Mouse (Mus musculus): ENCODE data around the gene Ces1a. TPM values are rescaled to one million over a fixed set of nuclear protein-coding genes. Genes with fewer than 3 reads are reported as not detected.

Gene Ces1a
- not detected in 2 replicates for polyA plus RNA-seq (2014; fragmentation: Nextera tagmentation; extraction: Ambion mirVana)

GRCm38 (mm10) chr8:93048092-93048491, at the start of gene Ces1a:
Gene Ces1a (minus strand): TSS chr8:93048192.
- 74% methylated on average over 3 of the region's 3 CpGs for WGBS
- no peak within 1 kb of the TSS for H3K27ac ChIP-seq (ENCODE audit: low read depth, low read length)
- no peak for DNase-seq (ENCODE audit: low spot score)
- H3K27me3 ChIP-seq (ENCODE audit: control insufficient read depth, insufficient read depth, low read length): no peaks in the 10 kb centered on the region
- no peaks in the 10 kb centered on the region for H3K36me3 ChIP-seq (ENCODE audit: control insufficient read depth, insufficient read depth, low read length)
- H3K9me3 ChIP-seq (ENCODE audit: control insufficient read depth, low read length): no peaks in the 10 kb centered on the region
- H3K9ac ChIP-seq (ENCODE audit: low read depth, low read length): no peak within 1 kb of the TSS
- H3K4me3 ChIP-seq (ENCODE audit: low read depth, low read length): no peak within 1 kb of the TSS
- ATAC-seq (ENCODE audit: low FRiP score): no peak
- H3K4me1 ChIP-seq (replicated peaks; ENCODE audit: control insufficient read depth, insufficient read depth, low read length): no peaks in the 10 kb centered on the region
- H3K4me2 ChIP-seq (replicated peaks; ENCODE audit: low read depth, low read length): no peak within 1 kb of the TSS

DNA sequence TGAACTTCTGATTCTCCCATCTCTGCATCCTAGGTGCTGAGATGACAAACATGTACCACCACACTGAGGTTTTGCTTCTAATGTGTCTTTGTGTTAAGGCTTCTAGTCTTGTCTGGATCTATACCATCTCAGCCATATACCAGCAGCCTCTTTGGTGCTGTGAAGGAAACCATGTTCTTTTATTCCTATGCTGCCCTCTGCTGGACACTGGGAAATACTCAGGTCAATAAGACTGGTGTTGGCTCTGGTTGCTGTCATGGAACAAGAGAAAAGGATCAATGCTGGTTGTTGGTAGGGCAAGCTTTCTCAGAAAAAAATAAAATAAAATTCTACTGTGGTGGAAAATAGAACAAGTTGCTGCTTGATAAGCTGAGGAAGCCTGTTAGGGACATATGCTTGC, 47.4 kb upstream of the Ces1a start:
- H3K27ac ChIP-seq (ENCODE audit: low read depth, low read length): no peak overlapping the region
- H3K36me3 ChIP-seq (ENCODE audit: control insufficient read depth, insufficient read depth, low read length): no peaks in the 10 kb centered on the region
- no peak overlapping the region for H3K4me3 ChIP-seq (ENCODE audit: low read depth, low read length)
- no peak overlapping the region for H3K4me2 ChIP-seq (replicated peaks; ENCODE audit: low read depth, low read length)
- no peaks in the 10 kb centered on the region for H3K4me1 ChIP-seq (replicated peaks; ENCODE audit: control insufficient read depth, insufficient read depth, low read length)
- DNase-seq (ENCODE audit: low spot score): peak; percentile 76
- ATAC-seq (ENCODE audit: low FRiP score): no peak
- no peaks in the 10 kb centered on the region for H3K27me3 ChIP-seq (ENCODE audit: control insufficient read depth, insufficient read depth, low read length)
- H3K9me3 ChIP-seq (ENCODE audit: control insufficient read depth, low read length): no peaks in the 10 kb centered on the region
- no peak overlapping the region for H3K9ac ChIP-seq (ENCODE audit: low read depth, low read length)

DNA sequence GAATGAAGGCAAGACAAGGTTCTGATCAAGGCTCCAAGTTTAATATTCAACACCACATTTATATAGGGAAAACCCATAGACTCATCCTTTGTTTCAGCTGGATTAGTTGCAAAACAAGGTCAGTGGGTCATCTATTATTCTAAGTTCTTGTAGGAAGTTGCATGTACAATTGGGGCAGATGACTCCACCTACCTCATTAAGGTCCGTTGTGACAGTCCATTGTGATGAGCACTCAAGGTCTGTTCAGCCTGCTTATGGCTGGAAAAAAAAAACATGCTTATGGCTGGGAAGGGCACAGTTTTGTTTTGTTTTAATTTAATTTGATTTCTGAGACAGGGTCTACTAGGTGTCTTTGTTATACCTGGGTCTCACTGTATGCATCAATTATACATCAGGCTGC, 43.3 kb upstream of the Ces1a start:
- H3K9ac ChIP-seq (ENCODE audit: low read depth, low read length): no peak overlapping the region
- H3K9me3 ChIP-seq (ENCODE audit: control insufficient read depth, low read length): no peaks in the 10 kb centered on the region
- no peaks in the 10 kb centered on the region for H3K27me3 ChIP-seq (ENCODE audit: control insufficient read depth, insufficient read depth, low read length)
- WGBS: 76% methylated on average over 1 of the region's 1 CpGs
- no peak for ATAC-seq (ENCODE audit: low FRiP score)
- H3K4me2 ChIP-seq (replicated peaks; ENCODE audit: low read depth, low read length): no peak overlapping the region
- no peak overlapping the region for H3K27ac ChIP-seq (ENCODE audit: low read depth, low read length)
- no peaks in the 10 kb centered on the region for H3K4me1 ChIP-seq (replicated peaks; ENCODE audit: control insufficient read depth, insufficient read depth, low read length)
- no peak overlapping the region for H3K4me3 ChIP-seq (ENCODE audit: low read depth, low read length)
- no peaks in the 10 kb centered on the region for H3K36me3 ChIP-seq (ENCODE audit: control insufficient read depth, insufficient read depth, low read length)
- no peak for DNase-seq (ENCODE audit: low spot score)

DNA sequence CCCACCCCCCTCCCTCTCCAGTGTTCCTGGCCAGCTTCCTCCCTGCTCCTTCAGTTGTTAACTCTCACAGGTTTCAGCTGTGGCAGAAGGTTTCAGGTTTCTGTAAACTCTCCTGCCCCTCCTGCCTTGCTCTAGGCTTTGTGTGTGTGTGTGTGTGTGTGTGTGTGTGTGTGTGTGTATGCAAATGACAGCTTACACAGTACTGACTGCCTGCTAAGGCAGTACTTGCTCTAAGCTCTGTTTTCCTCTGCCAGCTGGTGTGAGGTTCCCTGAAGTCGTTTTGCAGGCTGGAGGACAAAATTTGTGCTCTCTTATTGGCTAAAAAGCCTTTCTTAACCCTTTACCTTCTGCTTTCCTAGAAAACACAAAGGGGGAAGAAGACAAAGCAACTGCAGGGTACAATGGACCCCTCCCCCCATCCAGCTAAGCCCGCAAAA, 40.7 kb upstream of the Ces1a start:
- ATAC-seq (ENCODE audit: low FRiP score): no peak
- H3K36me3 ChIP-seq (ENCODE audit: control insufficient read depth, insufficient read depth, low read length): no peaks in the 10 kb centered on the region
- H3K27ac ChIP-seq (ENCODE audit: low read depth, low read length): no peak overlapping the region
- H3K4me3 ChIP-seq (ENCODE audit: low read depth, low read length): no peak overlapping the region
- 2% methylated on average over 2 of the region's 2 CpGs for WGBS
- peak; percentile 37 for DNase-seq (ENCODE audit: low spot score)
- no peak overlapping the region for H3K9ac ChIP-seq (ENCODE audit: low read depth, low read length)
- no peaks in the 10 kb centered on the region for H3K27me3 ChIP-seq (ENCODE audit: control insufficient read depth, insufficient read depth, low read length)
- H3K9me3 ChIP-seq (ENCODE audit: control insufficient read depth, low read length): no peaks in the 10 kb centered on the region
- no peak overlapping the region for H3K4me2 ChIP-seq (replicated peaks; ENCODE audit: low read depth, low read length)
- no peaks in the 10 kb centered on the region for H3K4me1 ChIP-seq (replicated peaks; ENCODE audit: control insufficient read depth, insufficient read depth, low read length)

GRCm38 (mm10) chr8:93088193-93088592, 40.2 kb upstream of the Ces1a start:
- H3K9ac ChIP-seq (ENCODE audit: low read depth, low read length): no peak overlapping the region
- H3K27ac ChIP-seq (ENCODE audit: low read depth, low read length): no peak overlapping the region
- no peaks in the 10 kb centered on the region for H3K27me3 ChIP-seq (ENCODE audit: control insufficient read depth, insufficient read depth, low read length)
- ATAC-seq (ENCODE audit: low FRiP score) (no peak), DNase-seq (ENCODE audit: low spot score) (peak; percentile 11)
- 38% methylated on average over 7 of the region's 7 CpGs for WGBS
- H3K4me2 ChIP-seq (replicated peaks; ENCODE audit: low read depth, low read length): no peak overlapping the region; the same call in 1 of the 2 replicates
- H3K4me3 ChIP-seq (ENCODE audit: low read depth, low read length): no peak overlapping the region
- no peaks in the 10 kb centered on the region for H3K4me1 ChIP-seq (replicated peaks; ENCODE audit: control insufficient read depth, insufficient read depth, low read length)
- no peaks in the 10 kb centered on the region for H3K9me3 ChIP-seq (ENCODE audit: control insufficient read depth, low read length)
- H3K36me3 ChIP-seq (ENCODE audit: control insufficient read depth, insufficient read depth, low read length): no peaks in the 10 kb centered on the region

- Histone ChIP-seq H3K36me3 (ENCODE audit: control insufficient read depth, insufficient read depth, low read length) (no peaks in the 10 kb centered on the region), H3K27ac (ENCODE audit: low read depth, low read length) (no peak within 1 kb of the TSS), H3K27me3 (ENCODE audit: control insufficient read depth, insufficient read depth, low read length) (no peaks in the 10 kb centered on the region), H3K9me3 (ENCODE audit: control insufficient read depth, low read length) (no peaks in the 10 kb centered on the region), H3K9ac (ENCODE audit: low read depth, low read length) (no peak within 1 kb of the TSS), H3K4me2 (replicated peaks; ENCODE audit: low read depth, low read length) (no peak within 1 kb of the TSS), H3K4me3 (ENCODE audit: low read depth, low read length) (no peak within 1 kb of the TSS), H3K4me1 (replicated peaks; ENCODE audit: control insufficient read depth, insufficient read depth, low read length) (no peaks in the 10 kb centered on the region)
- ATAC-seq (ENCODE audit: low FRiP score) (no peak), DNase-seq (ENCODE audit: low spot score) (no peak)
- WGBS: 83% methylated on average over 2 of the region's 2 CpGs
These were observed 31.9 kb upstream of the Ces1a start, which contains the start of gene Ces1b for GRCm38 (mm10) chr8:93079887-93080286. Gene Ces1b (minus strand): TSS chr8:93080017.

DNA sequence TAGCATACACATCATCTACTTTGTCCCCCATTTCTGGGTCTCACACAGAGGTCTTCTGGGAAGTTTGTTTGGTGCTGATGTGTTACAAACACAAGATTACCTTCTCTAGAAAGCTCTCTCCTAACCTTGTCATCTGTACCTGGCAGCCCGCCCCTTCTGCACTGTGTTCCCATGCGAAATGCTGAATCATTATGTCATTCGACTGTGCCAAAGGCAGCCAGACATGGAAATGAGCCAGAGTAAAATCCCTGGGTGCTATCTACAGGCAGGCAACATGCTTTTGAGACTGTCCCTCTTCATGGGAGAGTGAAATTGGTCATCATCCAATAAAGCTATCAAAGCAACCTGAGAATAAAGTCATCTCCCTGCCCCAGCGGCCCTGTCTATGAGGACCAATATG, 27.3 kb upstream of the Ces1a start:
- ATAC-seq (ENCODE audit: low FRiP score) (no peak), DNase-seq (ENCODE audit: low spot score) (no peak)
- H3K36me3 ChIP-seq (ENCODE audit: control insufficient read depth, insufficient read depth, low read length): no peaks in the 10 kb centered on the region
- no peaks in the 10 kb centered on the region for H3K9me3 ChIP-seq (ENCODE audit: control insufficient read depth, low read length)
- WGBS: 86% methylated on average over 4 of the region's 4 CpGs
- no peak overlapping the region for H3K4me2 ChIP-seq (replicated peaks; ENCODE audit: low read depth, low read length)
- H3K4me3 ChIP-seq (ENCODE audit: low read depth, low read length): no peak overlapping the region
- H3K27me3 ChIP-seq (ENCODE audit: control insufficient read depth, insufficient read depth, low read length): no peaks in the 10 kb centered on the region
- H3K9ac ChIP-seq (ENCODE audit: low read depth, low read length): no peak overlapping the region
- H3K27ac ChIP-seq (ENCODE audit: low read depth, low read length): no peak overlapping the region
- no peaks in the 10 kb centered on the region for H3K4me1 ChIP-seq (replicated peaks; ENCODE audit: control insufficient read depth, insufficient read depth, low read length)

GRCm38 (mm10) chr8:93063416-93064117, 15.6 kb upstream of the Ces1a start:
- H3K4me3 ChIP-seq (ENCODE audit: low read depth, low read length): no peak overlapping the region
- no peaks in the 10 kb centered on the region for H3K36me3 ChIP-seq (ENCODE audit: control insufficient read depth, insufficient read depth, low read length)
- H3K9me3 ChIP-seq (ENCODE audit: control insufficient read depth, low read length): no peaks in the 10 kb centered on the region
- WGBS: 42% methylated on average over 3 of the region's 3 CpGs
- ATAC-seq (ENCODE audit: low FRiP score) (no peak), DNase-seq (ENCODE audit: low spot score) (no peak)
- H3K27me3 ChIP-seq (ENCODE audit: control insufficient read depth, insufficient read depth, low read length): no peaks in the 10 kb centered on the region
- H3K4me1 ChIP-seq (replicated peaks; ENCODE audit: control insufficient read depth, insufficient read depth, low read length): no peaks in the 10 kb centered on the region
- H3K4me2 ChIP-seq (replicated peaks; ENCODE audit: low read depth, low read length): no peak overlapping the region
- no peak overlapping the region for H3K9ac ChIP-seq (ENCODE audit: low read depth, low read length)
- no peak overlapping the region for H3K27ac ChIP-seq (ENCODE audit: low read depth, low read length)

GRCm38 (mm10) chr8:93059185-93059584, 11.2 kb upstream of the Ces1a start:
- 26% methylated on average over 2 of the region's 2 CpGs for WGBS
- Histone ChIP-seq H3K27ac (ENCODE audit: low read depth, low read length) (no peak overlapping the region), H3K9ac (ENCODE audit: low read depth, low read length) (no peak overlapping the region), H3K4me3 (ENCODE audit: low read depth, low read length) (no peak overlapping the region), H3K4me1 (replicated peaks; ENCODE audit: control insufficient read depth, insufficient read depth, low read length) (no peaks in the 10 kb centered on the region), H3K36me3 (ENCODE audit: control insufficient read depth, insufficient read depth, low read length) (no peaks in the 10 kb centered on the region), H3K27me3 (ENCODE audit: control insufficient read depth, insufficient read depth, low read length) (no peaks in the 10 kb centered on the region), H3K9me3 (ENCODE audit: control insufficient read depth, low read length) (no peaks in the 10 kb centered on the region), H3K4me2 (replicated peaks; ENCODE audit: low read depth, low read length) (no peak overlapping the region)
- DNase-seq (ENCODE audit: low spot score) (peak; percentile 82), ATAC-seq (ENCODE audit: low FRiP score) (no peak)

All from hindbrain, embryonic 11.5 days (tissue).